Mouse (Mus musculus) spleen, postnatal 36 days (tissue): ENCODE data around the gene Dnah10.
"Not testable (repeated sequence)": the region's sequence is repeated elsewhere in the genome, so short reads cannot be mapped to it uniquely, and the experiment has no call there.

Experiments used
- DNase-seq, 2 experiments: peaks; one replicate each; pipeline ENCODE4 v3.0.0; 2022; ENCODE audit warnings: low spot score in 2 of 2, mixed read lengths in 1 of 2

Dnah10 gene

GRCm38 (mm10) chr5:124724997-124725396, at the start of gene Dnah10:
Gene Dnah10, plus strand, starts transcription at chr5:124725085.
- no peak for DNase-seq

GRCm38 (mm10) chr5:124713741-124714140, 11.1 kb upstream of the Dnah10 start:
- DNase-seq, result no peak

- DNase-seq, result peak; percentile 8 to 23
Measured at GRCm38 (mm10) chr5:124715135-124715534, 9.8 kb upstream of the Dnah10 start.

- no peak for DNase-seq
Measured at GRCm38 (mm10) chr5:124717969-124718368, 6.9 kb upstream of the Dnah10 start.

GRCm38 (mm10) chr5:124718396-124718795, 6.5 kb upstream of the Dnah10 start:
- no peak for DNase-seq

- DNase-seq, result no peak
Measured at GRCm38 (mm10) chr5:124723125-124723524, 1.8 kb upstream of the Dnah10 start.

GRCm38 (mm10) chr5:124729662-124730206, 4.8 kb downstream of the Dnah10 start:
- no peak for DNase-seq

GRCm38 (mm10) chr5:124733961-124734360, 9.1 kb downstream of the Dnah10 start:
- DNase-seq, result no peak

- no peak for DNase-seq
Measured at GRCm38 (mm10) chr5:124741898-124742599, 17.2 kb downstream of the Dnah10 start.

- DNase-seq, result no peak
Measured at GRCm38 (mm10) chr5:124743841-124744240, 19.0 kb downstream of the Dnah10 start.

- DNase-seq, result no peak
Measured at GRCm38 (mm10) chr5:124746220-124746619, 21.3 kb downstream of the Dnah10 start.

- DNase-seq, result no peak
Measured at GRCm38 (mm10) chr5:124748296-124748695, 23.4 kb downstream of the Dnah10 start.

GRCm38 (mm10) chr5:124751656-124752055, 26.8 kb downstream of the Dnah10 start:
- no peak for DNase-seq

- DNase-seq, result no peak
Measured at GRCm38 (mm10) chr5:124761011-124761410, 36.1 kb downstream of the Dnah10 start.

GRCm38 (mm10) chr5:124761787-124762186, 36.9 kb downstream of the Dnah10 start:
- no peak for DNase-seq

GRCm38 (mm10) chr5:124774552-124774951, 49.7 kb downstream of the Dnah10 start:
- no peak for DNase-seq

GRCm38 (mm10) chr5:124776289-124776688, 51.4 kb downstream of the Dnah10 start:
- DNase-seq, result not testable (repeated sequence)

GRCm38 (mm10) chr5:124777178-124777709, 52.4 kb downstream of the Dnah10 start:
- DNase-seq, result peak in 1 of 2 experiments; percentile 7

GRCm38 (mm10) chr5:124779926-124780325, 55.0 kb downstream of the Dnah10 start:
- DNase-seq, result no peak

- no peak for DNase-seq
Measured at GRCm38 (mm10) chr5:124781696-124782095, 56.8 kb downstream of the Dnah10 start.

- no peak for DNase-seq
Measured at GRCm38 (mm10) chr5:124785650-124786049, 60.8 kb downstream of the Dnah10 start.

- no peak for DNase-seq
Measured at GRCm38 (mm10) chr5:124792112-124792511, 67.2 kb downstream of the Dnah10 start.

- DNase-seq, result no peak
Measured at GRCm38 (mm10) chr5:124809708-124810366, 85.0 kb downstream of the Dnah10 start.
